Mouse (Mus musculus): Measurements from ENCODE around the gene Slc6a4.

Gene Slc6a4

GRCm38 (mm10) chr11:76997916-76998704 lies at the start of gene Slc6a4:
Gene Slc6a4, plus strand, starts transcription at chr11:76998603.
- peak; percentile 31 for DNase-seq

GRCm38 (mm10) chr11:76953536-76953935 lies 44.9 kb upstream of the Slc6a4 start:
- DNase-seq, result no peak

GRCm38 (mm10) chr11:76965703-76966102 lies 32.7 kb upstream of the Slc6a4 start:
- no peak for DNase-seq

GRCm38 (mm10) chr11:76970328-76970727 lies 28.1 kb upstream of the Slc6a4 start:
- no peak for DNase-seq

- DNase-seq, result no peak
Measured at GRCm38 (mm10) chr11:76974680-76975319, 23.6 kb upstream of the Slc6a4 start.

GRCm38 (mm10) chr11:76981570-76982141 lies 16.7 kb upstream of the Slc6a4 start:
- DNase-seq, result no peak

GRCm38 (mm10) chr11:76982415-76982814 lies 16.0 kb upstream of the Slc6a4 start:
- no peak for DNase-seq

GRCm38 (mm10) chr11:76983641-76984040 lies 14.8 kb upstream of the Slc6a4 start:
- DNase-seq, result no peak

GRCm38 (mm10) chr11:76984173-76984572 lies 14.2 kb upstream of the Slc6a4 start:
- no peak for DNase-seq

- no peak for DNase-seq
Measured at GRCm38 (mm10) chr11:76990839-76991238, 7.6 kb upstream of the Slc6a4 start.

GRCm38 (mm10) chr11:76992886-76993285 lies 5.5 kb upstream of the Slc6a4 start:
- DNase-seq, result no peak

GRCm38 (mm10) chr11:76995966-76996672 lies 2.3 kb upstream of the Slc6a4 start:
- DNase-seq, result peak; percentile 17

- peak; percentile 89 for DNase-seq
Measured at GRCm38 (mm10) chr11:76997305-76997704, 1.1 kb upstream of the Slc6a4 start.

- DNase-seq, result no peak
Measured at GRCm38 (mm10) chr11:76998705-76999226, 363 bp downstream of the Slc6a4 start.

GRCm38 (mm10) chr11:77000741-77001140 lies 2.3 kb downstream of the Slc6a4 start:
- no peak for DNase-seq

- no peak for DNase-seq
Measured at GRCm38 (mm10) chr11:77002361-77002760, 4.0 kb downstream of the Slc6a4 start.

GRCm38 (mm10) chr11:77005881-77006280 lies 7.5 kb downstream of the Slc6a4 start:
- DNase-seq, result no peak

GRCm38 (mm10) chr11:77006616-77007015 lies 8.2 kb downstream of the Slc6a4 start:
- DNase-seq, result no peak

GRCm38 (mm10) chr11:77009069-77010025 lies 10.9 kb downstream of the Slc6a4 start:
- DNase-seq, result peak; percentile 17

- DNase-seq, result no peak
Measured at GRCm38 (mm10) chr11:77010762-77011475, 12.5 kb downstream of the Slc6a4 start.

- DNase-seq, result no peak
Measured at GRCm38 (mm10) chr11:77018046-77018445, 19.6 kb downstream of the Slc6a4 start.

Measured in kidney, postnatal 10 days (tissue).